ENCODE assay signal across 9 mouse cellular contexts in genomic region chr5:49857202-49857601, GRCm38 (mm10).
A peak's percentile ranks its signal among the peaks of the same experiment; 100 is the strongest.
DNase-seq lines count a peak whose midpoint lies in the region; ATAC-seq and TF ChIP-seq lines count a peak whose summit lies in the region.
"Had no signal": no experiment of that assay in that cellular context is flagged by ENCODE, and none has a peak within 500 bp of the region (broad histone marks: within the 10 kb centered on the region; RNA-seq: fewer than 3 reads in every experiment).

No protein-coding gene starts in this region.

- no peak overlapping the region for H3K9ac ChIP-seq in midbrain, postnatal 0 days (replicated peaks; ENCODE audit: low read length, poor library complexity, severe bottlenecking)
- H3K9ac ChIP-seq in midbrain, embryonic 11.5 days (ENCODE audit: low read length), result no peak overlapping the region
- H3K9ac ChIP-seq in lung, postnatal 0 days (replicated peaks; ENCODE audit: low read depth), result no peak overlapping the region

- H3K27me3 ChIP-seq in midbrain, postnatal 0 days (ENCODE audit: insufficient read depth, low read length), result no peaks in the 10 kb centered on the region
- H3K27me3 ChIP-seq in midbrain, embryonic 11.5 days (ENCODE audit: control insufficient read depth, insufficient read depth, low read length), result no peaks in the 10 kb centered on the region
- H3K27me3 ChIP-seq in cerebellum, adult 2 months (ENCODE audit: control insufficient read depth, insufficient read depth, low read length), result no peaks in the 10 kb centered on the region
- no peaks in the 10 kb centered on the region for H3K27me3 ChIP-seq in lung, postnatal 0 days (replicated peaks; ENCODE audit: insufficient read depth, low read length)
- H3K27me3 ChIP-seq: CH12.LX had no signal

- WGBS in midbrain, postnatal 0 days, result 41% methylated on average over 1 of the region's 1 CpGs
- 48% methylated on average over 1 of the region's 1 CpGs for WGBS in midbrain, embryonic 11.5 days
- 52% methylated on average over 1 of the region's 1 CpGs for WGBS in cerebellum, adult 2 months
- 40% methylated on average over 1 of the region's 1 CpGs for WGBS in lung, postnatal 0 days

- peak; percentile 56 for TF ChIP-seq CTCF in midbrain, postnatal 0 days (IDR thresholded peaks at IDR 0.05)
- TF ChIP-seq CTCF in cerebellum, adult 2 months (IDR thresholded peaks at IDR 0.05; ENCODE audit: borderline replicate concordance, insufficient read depth, low read depth, low read length), result peak; percentile 41; the same call in 1 of the 2 replicates
- TF ChIP-seq CTCF in lung, postnatal 0 days (IDR thresholded peaks at IDR 0.05), result peak; percentile 66

- TF ChIP-seq EP300 in lung, postnatal 0 days (IDR thresholded peaks at IDR 0.05), result no peak

- H3K27ac ChIP-seq in midbrain, postnatal 0 days (ENCODE audit: low read depth, low read length), result no peak overlapping the region
- H3K27ac ChIP-seq in midbrain, embryonic 11.5 days (ENCODE audit: low read depth, low read length), result no peak overlapping the region
- no peak overlapping the region for H3K27ac ChIP-seq in cerebellum, adult 2 months (ENCODE audit: insufficient read depth, low read length)
- H3K27ac ChIP-seq in lung, postnatal 0 days (ENCODE audit: low read length), result no peak overlapping the region

- H3K4me2 ChIP-seq in midbrain, postnatal 0 days (ENCODE audit: low read depth, low read length, poor library complexity, severe bottlenecking), result no peak overlapping the region
- H3K4me2 ChIP-seq in midbrain, embryonic 11.5 days, result no peak overlapping the region
- H3K4me2 ChIP-seq in lung, postnatal 0 days (replicated peaks; ENCODE audit: low read depth, low read length), result no peak overlapping the region

- H3K4me3 ChIP-seq in midbrain, postnatal 0 days (ENCODE audit: low read depth, low read length), result no peak overlapping the region
- H3K4me3 ChIP-seq in midbrain, embryonic 11.5 days (ENCODE audit: low read depth, low read length), result no peak overlapping the region
- no peak overlapping the region for H3K4me3 ChIP-seq in cerebellum, adult 2 months (replicated peaks; ENCODE audit: insufficient read depth, low read depth, low read length)
- no peak overlapping the region for H3K4me3 ChIP-seq in lung, postnatal 0 days (ENCODE audit: low read depth, low read length)

- DNase-seq in frontal cortex, postnatal 14 days (ENCODE audit: low spot score in 2 of 2), result no peak
- DNase-seq in midbrain, postnatal 0 days (ENCODE audit: low spot score), result no peak
- DNase-seq in midbrain, embryonic 11.5 days (ENCODE audit: low spot score, missing footprints), result no peak
- DNase-seq in cerebellum, adult 2 months, result peak; percentile 23 to 26
- no peak for DNase-seq in lung, postnatal 0 days (ENCODE audit: low spot score)
- DNase-seq in layer of hippocampus, postnatal 14 days (ENCODE audit: low spot score in 2 of 2), result no peak
- DNase-seq in adrenal gland, adult 8-10 months, result no peak

- no peaks in the 10 kb centered on the region for H3K4me1 ChIP-seq in midbrain, postnatal 0 days (ENCODE audit: insufficient read depth, low read length)
- no peaks in the 10 kb centered on the region for H3K4me1 ChIP-seq in midbrain, embryonic 11.5 days (ENCODE audit: control insufficient read depth, insufficient read depth, low read length)
- no peaks in the 10 kb centered on the region for H3K4me1 ChIP-seq in cerebellum, adult 2 months (ENCODE audit: control insufficient read depth, insufficient read depth, low read length)
- H3K4me1 ChIP-seq in lung, postnatal 0 days (ENCODE audit: insufficient read depth, low read depth, low read length), result no peaks in the 10 kb centered on the region

- ATAC-seq in frontal cortex, adult (ENCODE audit: low TSS enrichment), result peak; percentile 65
- ATAC-seq in midbrain, postnatal 0 days (ENCODE audit: low FRiP score), result no peak
- ATAC-seq in midbrain, embryonic 11.5 days (ENCODE audit: low FRiP score), result no peak
- no peak for ATAC-seq in lung, postnatal 0 days

- no peaks in the 10 kb centered on the region for H3K36me3 ChIP-seq in midbrain, postnatal 0 days (ENCODE audit: insufficient read depth, low read length)
- H3K36me3 ChIP-seq in midbrain, embryonic 11.5 days (ENCODE audit: control insufficient read depth, insufficient read depth, low read length), result no peaks in the 10 kb centered on the region
- no peaks in the 10 kb centered on the region for H3K36me3 ChIP-seq in lung, postnatal 0 days (ENCODE audit: insufficient read depth, low read length)

- no peaks in the 10 kb centered on the region for H3K9me3 ChIP-seq in midbrain, postnatal 0 days (ENCODE audit: low read length)
- no peaks in the 10 kb centered on the region for H3K9me3 ChIP-seq in midbrain, embryonic 11.5 days (ENCODE audit: control insufficient read depth, low read length)
- no peaks in the 10 kb centered on the region for H3K9me3 ChIP-seq in lung, postnatal 0 days (ENCODE audit: low read length)

- no peak for TF ChIP-seq POLR2A in cerebellum, adult 2 months (IDR thresholded peaks at IDR 0.05; ENCODE audit: borderline replicate concordance, insufficient read depth, low read length)

Comparison
In these comparisons a context has a peak if more than half of its experiments do, and no peak if none do; other contexts are left out.
1. DNase-seq: peak in cerebellum, adult 2 months (2 of 2); none in frontal cortex, postnatal 14 days (0 of 2), midbrain, postnatal 0 days (single experiment), midbrain, embryonic 11.5 days (single experiment), lung, postnatal 0 days (single experiment), layer of hippocampus, postnatal 14 days (0 of 2) and adrenal gland, adult 8-10 months (single experiment).
2. Peak in every context shown above with its lines, with median percentiles within 50 percentile points of each other: CTCF ChIP-seq.